Mouse (Mus musculus): Measurements from ENCODE around the gene Grtp1. TPM values are rescaled to one million over a fixed set of nuclear protein-coding genes. Genes with fewer than 3 reads are reported as not detected.
"Not testable (repeated sequence)": the region's sequence is repeated elsewhere in the genome, so short reads cannot be mapped to it uniquely, and the experiment has no call there.

Grtp1 gene
- polyA plus RNA-seq, 1 experiment, result 29.0 TPM

DNA sequence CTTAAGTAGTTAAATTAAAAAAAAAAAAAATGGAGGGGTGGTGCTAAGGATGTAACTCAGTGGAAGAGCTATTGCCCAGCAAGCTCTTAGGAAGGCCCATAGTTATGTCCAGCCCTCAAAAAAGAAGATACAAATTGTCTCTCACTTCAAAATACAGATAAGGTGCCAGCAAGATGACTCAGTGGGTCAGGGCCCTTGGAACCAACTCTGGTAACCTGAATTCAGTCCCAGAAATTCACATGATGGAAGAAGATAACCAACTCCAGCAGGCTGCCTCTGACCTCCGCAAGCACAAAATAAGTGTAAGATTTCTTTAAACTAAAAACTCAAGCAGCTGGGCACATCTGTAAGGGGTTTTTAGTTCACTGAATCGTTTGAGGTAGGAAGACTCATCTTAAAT is 51.9 kb downstream of the Grtp1 start:
- no peak overlapping the region for H3K9ac ChIP-seq (ENCODE audit: low read depth, poor library complexity, severe bottlenecking)
- H3K36me3 ChIP-seq (ENCODE audit: control insufficient read depth, insufficient read depth, low read length, poor library complexity, severe bottlenecking), result 0 out of 2 replicates have a peak, but pooled peaks cover 2% of the 10 kb centered on the region
- no peaks in the 10 kb centered on the region for H3K4me1 ChIP-seq (ENCODE audit: control insufficient read depth, insufficient read depth, low read length)
- H3K4me3 ChIP-seq (ENCODE audit: low read depth, low read length), result no peak overlapping the region
- H3K27ac ChIP-seq (ENCODE audit: insufficient read depth, low read length), result no peak overlapping the region
- TF ChIP-seq CTCF (IDR thresholded peaks at IDR 0.05; ENCODE audit: low read depth, low read length) (no peak), EP300 (IDR thresholded peaks at IDR 0.05; ENCODE audit: insufficient read depth, low read depth, low read length) (no peak), POLR2A (IDR thresholded peaks at IDR 0.05; ENCODE audit: insufficient read depth, low read length) (no peak)
- no peaks in the 10 kb centered on the region for H3K27me3 ChIP-seq (ENCODE audit: control insufficient read depth, insufficient read depth, low read length, poor library complexity, severe bottlenecking)
- no peaks in the 10 kb centered on the region for H3K9me3 ChIP-seq (replicated peaks; ENCODE audit: control insufficient read depth, insufficient read depth, low read length, poor library complexity, severe bottlenecking)

- H3K4me1 ChIP-seq (ENCODE audit: control insufficient read depth, insufficient read depth, low read length), result no peaks in the 10 kb centered on the region
- H3K27me3 ChIP-seq (ENCODE audit: control insufficient read depth, insufficient read depth, low read length, poor library complexity, severe bottlenecking), result no peaks in the 10 kb centered on the region
- H3K4me3 ChIP-seq (ENCODE audit: low read depth, low read length), result no peak overlapping the region
- no peaks in the 10 kb centered on the region for H3K9me3 ChIP-seq (replicated peaks; ENCODE audit: control insufficient read depth, insufficient read depth, low read length, poor library complexity, severe bottlenecking)
- no peak overlapping the region for H3K9ac ChIP-seq (ENCODE audit: low read depth, poor library complexity, severe bottlenecking)
- no peak overlapping the region for H3K27ac ChIP-seq (ENCODE audit: insufficient read depth, low read length)
- TF ChIP-seq POLR2A (IDR thresholded peaks at IDR 0.05; ENCODE audit: insufficient read depth, low read length) (no peak), EP300 (IDR thresholded peaks at IDR 0.05; ENCODE audit: insufficient read depth, low read depth, low read length) (no peak), CTCF (IDR thresholded peaks at IDR 0.05; ENCODE audit: low read depth, low read length) (no peak)
- peaks cover 20% of the 10 kb centered on the region; the same call in 1 of the 2 replicates for H3K36me3 ChIP-seq (ENCODE audit: control insufficient read depth, insufficient read depth, low read length, poor library complexity, severe bottlenecking)
Measured at GRCm38 (mm10) chr8:13141681-13142080, 58.7 kb downstream of the Grtp1 start.

DNA sequence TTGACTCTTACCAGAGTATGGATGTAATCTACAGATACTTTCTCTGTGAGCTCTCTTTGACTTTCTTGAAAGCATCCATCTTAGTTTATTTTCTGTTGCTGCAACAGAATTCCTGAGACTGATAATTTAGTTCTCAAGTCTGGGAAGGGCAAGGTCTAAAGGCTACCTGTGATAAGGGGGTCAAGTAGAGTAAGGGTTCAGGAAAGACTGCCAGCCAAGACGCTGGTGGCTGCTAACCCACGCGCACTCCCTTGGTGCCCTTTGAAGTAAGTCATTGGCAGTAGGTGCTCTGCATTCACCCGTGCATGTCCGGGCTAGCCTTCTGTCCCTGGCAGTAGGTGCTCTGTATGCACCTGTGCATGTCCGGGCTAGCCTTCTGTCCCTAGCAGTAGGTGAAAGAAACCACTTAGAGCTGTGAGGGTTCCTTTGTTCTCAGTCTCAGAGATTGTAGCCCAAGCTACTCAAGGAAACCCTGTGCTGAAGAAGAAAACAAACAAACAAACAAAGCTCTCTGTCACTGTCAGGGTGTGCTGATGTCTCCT is 60.7 kb downstream of the Grtp1 start:
- H3K4me3 ChIP-seq (ENCODE audit: low read depth, low read length), result no peak overlapping the region
- no peaks in the 10 kb centered on the region for H3K9me3 ChIP-seq (replicated peaks; ENCODE audit: control insufficient read depth, insufficient read depth, low read length, poor library complexity, severe bottlenecking)
- H3K27ac ChIP-seq (ENCODE audit: insufficient read depth, low read length), result peak overlapping the region; percentile 92
- H3K27me3 ChIP-seq (ENCODE audit: control insufficient read depth, insufficient read depth, low read length, poor library complexity, severe bottlenecking), result no peaks in the 10 kb centered on the region
- H3K36me3 ChIP-seq (ENCODE audit: control insufficient read depth, insufficient read depth, low read length, poor library complexity, severe bottlenecking), result peaks cover 21% of the 10 kb centered on the region; the same call in 1 of the 2 replicates
- no peak for TF ChIP-seq POLR2A (IDR thresholded peaks at IDR 0.05; ENCODE audit: insufficient read depth, low read length)
- TF ChIP-seq EP300 (IDR thresholded peaks at IDR 0.05; ENCODE audit: insufficient read depth, low read depth, low read length), result peak; percentile 97
- TF ChIP-seq CTCF (IDR thresholded peaks at IDR 0.05; ENCODE audit: low read depth, low read length), result no peak
- H3K4me1 ChIP-seq (ENCODE audit: control insufficient read depth, insufficient read depth, low read length), result peaks cover 3% of the 10 kb centered on the region
- H3K9ac ChIP-seq (ENCODE audit: low read depth, poor library complexity, severe bottlenecking), result no peak overlapping the region

- not testable (repeated sequence) for H3K9ac ChIP-seq (ENCODE audit: low read depth, poor library complexity, severe bottlenecking); H3K27ac ChIP-seq (ENCODE audit: insufficient read depth, low read length); H3K27me3 ChIP-seq (ENCODE audit: control insufficient read depth, insufficient read depth, low read length, poor library complexity, severe bottlenecking); H3K4me3 ChIP-seq (ENCODE audit: low read depth, low read length); H3K4me1 ChIP-seq (ENCODE audit: control insufficient read depth, insufficient read depth, low read length); H3K9me3 ChIP-seq (replicated peaks; ENCODE audit: control insufficient read depth, insufficient read depth, low read length, poor library complexity, severe bottlenecking)
- peaks cover 26% of the 10 kb centered on the region for H3K36me3 ChIP-seq (ENCODE audit: control insufficient read depth, insufficient read depth, low read length, poor library complexity, severe bottlenecking)
- peak; percentile 45 for TF ChIP-seq CTCF (IDR thresholded peaks at IDR 0.05; ENCODE audit: low read depth, low read length)
Measured at GRCm38 (mm10) chr8:13132220-13132619, 68.2 kb downstream of the Grtp1 start.

GRCm38 (mm10) chr8:13124897-13125296 is 75.5 kb downstream of the Grtp1 start:
- no peak for TF ChIP-seq CTCF (IDR thresholded peaks at IDR 0.05; ENCODE audit: low read depth, low read length)
- TF ChIP-seq POLR2A (IDR thresholded peaks at IDR 0.05; ENCODE audit: insufficient read depth, low read length), result no peak
- TF ChIP-seq EP300 (IDR thresholded peaks at IDR 0.05; ENCODE audit: insufficient read depth, low read depth, low read length), result no peak
- no peak overlapping the region for H3K9ac ChIP-seq (ENCODE audit: low read depth, poor library complexity, severe bottlenecking)
- no peaks in the 10 kb centered on the region for H3K27me3 ChIP-seq (ENCODE audit: control insufficient read depth, insufficient read depth, low read length, poor library complexity, severe bottlenecking)
- H3K4me1 ChIP-seq (ENCODE audit: control insufficient read depth, insufficient read depth, low read length), result no peaks in the 10 kb centered on the region
- no peak overlapping the region for H3K27ac ChIP-seq (ENCODE audit: insufficient read depth, low read length)
- H3K4me3 ChIP-seq (ENCODE audit: low read depth, low read length), result no peak overlapping the region
- H3K9me3 ChIP-seq (replicated peaks; ENCODE audit: control insufficient read depth, insufficient read depth, low read length, poor library complexity, severe bottlenecking), result no peaks in the 10 kb centered on the region
- H3K36me3 ChIP-seq (ENCODE audit: control insufficient read depth, insufficient read depth, low read length, poor library complexity, severe bottlenecking), result peaks cover 10% of the 10 kb centered on the region

DNA sequence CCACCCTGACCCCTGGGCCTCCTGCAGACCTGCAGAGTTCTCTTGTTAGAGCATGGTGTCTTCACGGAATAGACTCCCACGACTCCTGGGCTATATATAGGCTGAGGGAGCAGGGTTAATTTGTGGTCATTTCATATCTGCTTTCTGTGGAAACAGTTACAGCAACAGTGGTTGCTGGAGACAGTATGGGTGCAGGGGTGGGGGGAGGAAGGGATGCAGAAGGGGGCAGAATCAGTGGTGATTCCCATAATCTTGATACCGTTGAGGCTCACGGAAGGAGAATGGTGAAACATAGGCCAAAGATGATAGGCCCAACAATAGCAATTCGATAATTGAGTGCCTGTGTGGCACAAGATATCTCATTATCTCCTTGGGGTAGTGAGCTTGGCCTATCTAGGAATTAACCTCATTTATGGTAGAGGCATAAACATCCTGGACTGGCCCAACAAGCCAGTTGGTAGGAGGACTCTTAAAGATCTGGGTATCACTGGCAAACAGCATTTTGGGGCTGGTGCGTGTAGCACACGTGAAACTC is 77.5 kb downstream of the Grtp1 start:
- no peak overlapping the region for H3K9ac ChIP-seq (ENCODE audit: low read depth, poor library complexity, severe bottlenecking)
- H3K9me3 ChIP-seq (replicated peaks; ENCODE audit: control insufficient read depth, insufficient read depth, low read length, poor library complexity, severe bottlenecking), result no peaks in the 10 kb centered on the region
- no peaks in the 10 kb centered on the region for H3K27me3 ChIP-seq (ENCODE audit: control insufficient read depth, insufficient read depth, low read length, poor library complexity, severe bottlenecking)
- no peak overlapping the region for H3K4me3 ChIP-seq (ENCODE audit: low read depth, low read length)
- TF ChIP-seq CTCF (IDR thresholded peaks at IDR 0.05; ENCODE audit: low read depth, low read length), result no peak
- no peak for TF ChIP-seq POLR2A (IDR thresholded peaks at IDR 0.05; ENCODE audit: insufficient read depth, low read length)
- no peak for TF ChIP-seq EP300 (IDR thresholded peaks at IDR 0.05; ENCODE audit: insufficient read depth, low read depth, low read length)
- no peaks in the 10 kb centered on the region for H3K4me1 ChIP-seq (ENCODE audit: control insufficient read depth, insufficient read depth, low read length)
- no peak overlapping the region for H3K27ac ChIP-seq (ENCODE audit: insufficient read depth, low read length)
- peaks cover 7% of the 10 kb centered on the region; the same call in 1 of the 2 replicates for H3K36me3 ChIP-seq (ENCODE audit: control insufficient read depth, insufficient read depth, low read length, poor library complexity, severe bottlenecking)

Other genes with a start within 250 kb of the Grtp1 start
- gene F7, start 174.6 kb downstream of the Grtp1 start, polyA plus RNA-seq (2011; ENCODE audit: insufficient read depth, insufficient read length, low read depth, missing spikeins), result not detected in 2 replicates
- gene F10, start 163.3 kb downstream of the Grtp1 start, polyA plus RNA-seq (2011; ENCODE audit: insufficient read depth, insufficient read length, low read depth, missing spikeins), result 0.24 TPM in 1 of 2 replicates, not detected in the other
- not detected in 2 replicates for gene Proz, start 139.7 kb downstream of the Grtp1 start, polyA plus RNA-seq (2011; ENCODE audit: insufficient read depth, insufficient read length, low read depth, missing spikeins)
- gene Pcid2, start 95.2 kb downstream of the Grtp1 start, polyA plus RNA-seq (2011; ENCODE audit: insufficient read depth, insufficient read length, low read depth, missing spikeins), result 44.1 and 44.8 TPM in 2 replicates
- 68.0 and 83.3 TPM in 2 replicates for gene Cul4a, start 95.0 kb downstream of the Grtp1 start, polyA plus RNA-seq (2011; ENCODE audit: insufficient read depth, insufficient read length, low read depth, missing spikeins)
- gene Lamp1, start 41.5 kb downstream of the Grtp1 start, polyA plus RNA-seq (2011; ENCODE audit: insufficient read depth, insufficient read length, low read depth, missing spikeins), result 231 and 247 TPM in 2 replicates
- not detected in 2 replicates for gene Adprhl1, start 53.5 kb upstream of the Grtp1 start, polyA plus RNA-seq (2011; ENCODE audit: insufficient read depth, insufficient read length, low read depth, missing spikeins)
- gene Dcun1d2, start 87.5 kb upstream of the Grtp1 start, polyA plus RNA-seq (2011; ENCODE audit: insufficient read depth, insufficient read length, low read depth, missing spikeins), result 14.4 and 15.3 TPM in 2 replicates
- 12.7 and 15.1 TPM in 2 replicates for gene Tmco3, start 87.6 kb upstream of the Grtp1 start, polyA plus RNA-seq (2011; ENCODE audit: insufficient read depth, insufficient read length, low read depth, missing spikeins)
- gene Tfdp1, start 138.1 kb upstream of the Grtp1 start, polyA plus RNA-seq (2011; ENCODE audit: insufficient read depth, insufficient read length, low read depth, missing spikeins), result 172 and 175 TPM in 2 replicates
- not detected in 2 replicates for gene Atp4b, start 196.2 kb upstream of the Grtp1 start, polyA plus RNA-seq (2011; ENCODE audit: insufficient read depth, insufficient read length, low read depth, missing spikeins)
- not detected in 2 replicates for gene Grk1, start 204.5 kb upstream of the Grtp1 start, polyA plus RNA-seq (2011; ENCODE audit: insufficient read depth, insufficient read length, low read depth, missing spikeins)
- gene Tmem255b, start 234.6 kb upstream of the Grtp1 start, polyA plus RNA-seq (2011; ENCODE audit: insufficient read depth, insufficient read length, low read depth, missing spikeins), result not detected in 2 replicates

Data from ES-Bruce4 (cell line).